Mouse (Mus musculus) limb, embryonic 13.5 days (tissue): Measurements from ENCODE around the gene Pak7. TPM values are rescaled to one million over a fixed set of nuclear protein-coding genes. Genes with fewer than 3 reads are reported as not detected.
"Not testable (repeated sequence)": the region's sequence is repeated elsewhere in the genome, so short reads cannot be mapped to it uniquely, and the experiment has no call there.

ENCODE experiments used
- ATAC-seq: fragments of 200-750 bp; cut with Nextera tagmentation; 2 replicates; pipeline ENCODE4 v1.8.0; 2017; ENCODE audit warnings: low read depth, moderate number of reproducible peaks, moderate TSS enrichment; ENCODE audit not compliant: low FRiP score
- H3K27ac ChIP-seq: fragments of 300-500 bp; sonication (generic); 2 replicates; pipeline ENCODE4 v1.5.1; 2015; ENCODE audit warnings: inconsistent platforms, mild to moderate bottlenecking, moderate library complexity
- H3K27me3 ChIP-seq: fragments of 300-500 bp; sonication (generic); 2 replicates; pipeline ENCODE4 v1.6.1; 2015; ENCODE audit warnings: mild to moderate bottlenecking, inconsistent platforms
- H3K36me3 ChIP-seq: fragments of 300-500 bp; sonication (generic); 2 replicates; pipeline ENCODE4 v1.6.1; 2015; ENCODE audit warnings: inconsistent platforms, mild to moderate bottlenecking, moderate library complexity
- H3K4me1 ChIP-seq: fragments of 300-500 bp; sonication (generic); 2 replicates; pipeline ENCODE4 v1.6.1; 2015; ENCODE audit warnings: inconsistent platforms
- H3K4me2 ChIP-seq: fragments of 300-500 bp; sonication (generic); replicated peaks from 2 replicates; pipeline ENCODE4 v1.6.1; 2015; ENCODE audit warnings: inconsistent platforms, mild to moderate bottlenecking, moderate library complexity
- H3K4me3 ChIP-seq: fragments of 300-500 bp; sonication (generic); 2 replicates; pipeline ENCODE4 v1.5.1; 2015; ENCODE audit warnings: moderate library complexity, mild to moderate bottlenecking, inconsistent platforms
- H3K9ac ChIP-seq: fragments of 300-500 bp; sonication (generic); 2 replicates; pipeline ENCODE4 v1.6.1; 2015; ENCODE audit warnings: mild to moderate bottlenecking, inconsistent platforms
- H3K9me3 ChIP-seq: fragments of 300-500 bp; sonication (generic); 2 replicates; pipeline ENCODE4 v1.6.1; 2016; ENCODE audit warnings: inconsistent platforms
- WGBS: fragments of 180-500 bp; shearing (Covaris S2); methylation state at CpG from one replicate; pipeline ENCODE4 v1.1.7; 2015; 5-methylcytosine and 5-hydroxymethylcytosine counted together
- polyA plus RNA-seq: library from polyadenylated mRNA; unstranded; fragments of >200 nt; fragmentation: Nextera tagmentation; extraction: Ambion mirVana; gene quantifications from 2 replicates; pipeline ENCODE4 v1.2.1, GENCODE M21; 2015

Gene Pak7
- 1.4 and 2.0 TPM in 2 replicates for polyA plus RNA-seq

DNA sequence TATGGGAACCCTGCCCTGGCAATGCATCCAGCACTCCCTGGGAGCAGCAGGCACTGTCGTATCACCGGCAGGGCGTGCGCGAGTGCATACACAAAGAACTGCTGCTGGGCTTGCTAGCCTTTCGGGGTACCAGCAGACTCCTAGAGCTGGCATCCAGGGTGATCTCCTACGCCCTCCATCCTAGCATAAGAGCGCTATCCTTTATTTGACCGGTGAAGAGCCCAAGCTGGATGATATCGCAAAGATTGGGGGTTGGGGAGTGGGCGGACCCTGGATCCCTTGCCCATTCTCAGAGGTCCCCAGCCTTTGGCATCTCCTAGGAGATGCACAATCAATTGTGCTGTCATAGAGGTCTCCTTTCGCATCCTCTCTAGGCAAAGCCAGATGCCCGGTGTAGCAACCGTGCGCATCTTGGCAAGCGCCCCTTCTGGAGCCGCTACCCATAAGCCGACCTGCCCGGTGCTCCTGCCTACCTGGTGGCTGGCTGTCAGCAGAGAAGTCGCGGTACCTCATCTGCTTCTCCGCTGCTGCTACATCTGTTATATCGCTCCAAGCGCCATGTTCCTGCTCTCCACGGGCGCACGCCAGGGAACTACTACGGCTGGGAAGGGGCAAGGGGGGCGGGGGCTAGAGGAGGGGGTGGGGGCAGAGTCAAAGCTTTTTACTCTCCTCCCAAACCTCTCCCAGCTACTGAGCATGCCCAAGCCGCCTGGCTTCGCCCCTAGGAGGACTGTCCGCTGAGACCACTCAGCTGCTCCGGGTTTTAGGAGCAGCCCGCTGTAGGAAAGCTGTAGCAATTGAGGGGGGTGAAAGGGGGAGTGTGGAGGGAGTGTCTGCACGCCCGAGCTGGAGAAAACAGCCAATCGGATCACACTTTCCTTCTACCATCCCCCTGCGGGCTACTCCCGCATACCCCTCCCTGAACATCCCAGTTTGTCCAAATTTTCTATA is at the start of gene Pak7:
TSS of gene Pak7 (minus strand) at position 787 of the 951 bp plus-strand sequence.
- Histone ChIP-seq H3K9ac (peak within 1 kb of the TSS; percentile 72), H3K4me2 (peak within 1 kb of the TSS; percentile 88), H3K27me3 (peaks cover 6% of the 10 kb centered on the region; the same call in 1 of the 2 replicates), H3K4me1 (no peaks in the 10 kb centered on the region; the same call in 1 of the 2 replicates), H3K4me3 (peak within 1 kb of the TSS; percentile 64), H3K36me3 (no peaks in the 10 kb centered on the region), H3K27ac (peak within 1 kb of the TSS; percentile 63; the same call in 1 of the 2 replicates), H3K9me3 (no peaks in the 10 kb centered on the region)
- WGBS = under 1% methylated on average over 39 of the region's 39 CpGs
- peak; percentile 98 for ATAC-seq

DNA sequence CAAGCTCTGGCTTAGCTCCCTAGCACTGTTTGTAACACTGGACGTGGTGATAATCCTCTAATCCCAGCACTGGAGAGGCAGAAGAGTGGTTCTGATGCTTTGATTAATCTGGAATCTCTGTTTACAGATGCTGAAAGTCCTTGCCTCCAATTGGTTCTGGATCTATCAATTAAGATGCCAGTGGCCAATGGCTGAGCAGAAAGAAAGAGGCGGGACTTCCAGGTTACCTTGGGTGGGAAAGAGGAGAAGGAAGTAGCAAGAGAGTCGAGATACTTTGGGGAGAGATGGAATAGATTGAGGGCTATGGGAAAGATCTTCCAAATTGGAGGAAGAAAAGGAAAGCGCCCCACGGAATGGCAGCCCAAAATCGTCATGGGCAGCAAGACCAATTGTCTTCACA is 37.8 kb upstream of the Pak7 start:
- H3K9me3 ChIP-seq = peaks cover 3% of the 10 kb centered on the region; the same call in 1 of the 2 replicates
- no peaks in the 10 kb centered on the region for H3K36me3 ChIP-seq
- WGBS = 78% methylated on average over 6 of the region's 6 CpGs
- no peak overlapping the region for H3K9ac ChIP-seq
- H3K4me2 ChIP-seq = no peak overlapping the region
- no peak overlapping the region for H3K27ac ChIP-seq
- no peak overlapping the region for H3K4me3 ChIP-seq
- H3K27me3 ChIP-seq = no peaks in the 10 kb centered on the region
- ATAC-seq = no peak
- H3K4me1 ChIP-seq = 0 out of 2 replicates have a peak, but pooled peaks cover 3% of the 10 kb centered on the region

DNA sequence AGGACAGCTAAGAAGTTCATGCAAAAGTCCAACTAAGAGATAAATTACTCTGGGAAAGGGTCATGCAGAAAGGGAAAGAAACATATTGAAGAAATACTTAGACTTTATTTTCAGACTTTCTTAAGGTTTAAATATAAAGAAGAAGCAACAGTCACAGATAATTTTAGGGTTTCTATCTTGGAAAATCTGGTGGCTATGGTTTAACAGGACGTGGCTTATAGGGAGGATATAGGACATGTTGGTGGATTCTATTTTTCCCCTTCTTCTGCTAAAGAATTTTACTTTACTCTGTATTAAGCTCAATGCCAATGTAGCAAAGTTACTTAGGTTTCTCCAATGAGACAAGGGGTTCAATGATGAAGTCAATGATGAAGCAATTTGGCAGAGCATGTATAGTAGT is 31.8 kb upstream of the Pak7 start:
- Histone ChIP-seq H3K27me3 (no peaks in the 10 kb centered on the region), H3K27ac (no peak overlapping the region), H3K4me3 (no peak overlapping the region), H3K36me3 (no peaks in the 10 kb centered on the region), H3K9ac (no peak overlapping the region), H3K9me3 (no peaks in the 10 kb centered on the region), H3K4me1 (no peaks in the 10 kb centered on the region), H3K4me2 (no peak overlapping the region)
- WGBS = 70% methylated on average over 1 of the region's 1 CpGs
- no peak for ATAC-seq

DNA sequence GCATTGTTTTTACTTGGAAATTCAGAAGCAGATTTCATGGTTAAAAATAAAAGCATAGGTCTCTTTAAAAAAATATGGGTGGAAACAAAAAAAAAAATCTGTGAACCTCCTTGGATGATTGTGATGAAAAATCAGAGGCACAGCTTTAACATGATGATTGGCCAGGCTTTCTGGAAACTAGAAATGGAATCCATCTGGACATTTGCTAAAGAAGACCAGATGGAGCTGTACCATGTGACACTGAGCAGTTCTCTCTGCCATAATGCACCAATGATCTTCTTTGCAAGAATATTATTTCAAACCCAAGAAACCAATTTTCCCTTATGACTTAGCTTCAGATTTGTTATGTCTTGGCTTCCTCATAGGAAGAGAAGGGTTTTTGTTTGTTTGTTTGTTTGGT is 28.6 kb upstream of the Pak7 start:
- Histone ChIP-seq H3K27ac (no peak overlapping the region), H3K27me3 (no peaks in the 10 kb centered on the region), H3K9ac (no peak overlapping the region), H3K4me2 (no peak overlapping the region), H3K36me3 (no peaks in the 10 kb centered on the region), H3K4me3 (no peak overlapping the region), H3K9me3 (no peaks in the 10 kb centered on the region), H3K4me1 (no peaks in the 10 kb centered on the region)
- no peak for ATAC-seq

DNA sequence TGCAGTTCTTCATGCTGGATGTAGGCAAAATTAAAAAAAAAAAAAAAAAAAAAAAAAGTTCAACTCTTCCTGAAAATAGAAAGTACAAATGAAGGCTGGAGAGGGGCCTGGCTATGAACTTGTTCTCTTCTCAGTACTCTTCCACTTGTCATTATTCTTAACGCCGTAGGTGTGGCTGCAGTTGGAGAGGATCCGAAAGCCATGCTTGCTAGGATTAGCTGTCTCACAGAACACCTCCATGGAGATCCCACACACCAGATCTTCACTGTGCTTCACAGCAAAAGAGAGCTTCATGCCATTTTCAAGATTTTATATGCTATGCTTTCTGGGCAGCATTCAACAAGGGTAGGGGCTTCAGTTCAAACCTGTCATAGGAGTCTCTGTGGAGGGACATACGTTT is 14.8 kb upstream of the Pak7 start:
- Histone ChIP-seq H3K9ac (no peak overlapping the region), H3K4me1 (no peaks in the 10 kb centered on the region)
- 81% methylated on average over 4 of the region's 4 CpGs for WGBS

DNA sequence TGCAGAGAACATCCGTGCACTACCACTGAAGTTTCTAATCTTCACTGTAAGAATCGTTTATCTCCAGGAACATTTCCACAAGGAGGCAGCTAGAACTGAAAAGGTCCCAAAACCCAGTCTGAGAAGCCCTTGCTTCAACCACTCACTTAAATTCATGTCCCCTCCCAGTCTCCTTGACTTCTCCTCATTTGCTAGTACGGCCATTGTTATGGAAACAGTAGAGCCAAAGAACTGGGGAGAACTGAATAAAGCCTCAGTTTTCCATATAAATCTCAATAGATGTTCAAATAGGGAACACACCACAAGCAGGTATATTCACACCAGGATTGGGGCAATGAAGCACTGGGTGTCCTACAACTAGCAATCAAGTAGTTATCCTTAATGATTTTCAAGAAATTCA is 12.4 kb downstream of the Pak7 start:
- Histone ChIP-seq H3K4me2 (no peak overlapping the region), H3K4me3 (no peak overlapping the region), H3K27ac (no peak overlapping the region), H3K27me3 (no peaks in the 10 kb centered on the region), H3K4me1 (no peaks in the 10 kb centered on the region), H3K36me3 (no peaks in the 10 kb centered on the region), H3K9me3 (no peaks in the 10 kb centered on the region), H3K9ac (no peak overlapping the region)
- ATAC-seq = no peak
- 62% methylated on average over 3 of the region's 3 CpGs for WGBS

More for the DNA sequence above, 14.8 kb upstream of the Pak7 start:
- Histone ChIP-seq H3K36me3 (no peaks in the 10 kb centered on the region), H3K4me3 (no peak overlapping the region), H3K27me3 (no peaks in the 10 kb centered on the region), H3K27ac (no peak overlapping the region), H3K4me2 (no peak overlapping the region), H3K9me3 (no peaks in the 10 kb centered on the region)
- no peak for ATAC-seq

DNA sequence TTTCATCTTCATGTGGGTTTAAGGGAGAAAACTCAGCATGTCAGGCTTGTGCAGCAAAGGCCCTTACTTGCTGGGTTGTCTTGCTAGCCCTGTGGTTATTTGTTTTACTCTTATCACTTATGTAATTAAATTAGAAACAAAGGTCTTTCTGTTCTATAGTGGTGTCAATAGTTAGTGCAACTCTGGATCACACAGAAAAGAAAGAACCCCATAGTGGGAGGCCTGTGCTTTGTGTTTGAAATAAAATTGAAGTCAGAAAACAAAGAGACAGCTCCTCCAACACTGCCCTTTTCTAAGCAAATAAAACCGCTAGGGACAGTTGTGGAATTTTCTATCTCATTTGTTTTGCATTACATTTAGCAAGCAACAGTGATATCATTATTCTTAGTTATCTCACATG is 15.4 kb downstream of the Pak7 start:
- 89% methylated on average over 1 of the region's 1 CpGs for WGBS
- ATAC-seq = no peak
- Histone ChIP-seq H3K4me1 (no peaks in the 10 kb centered on the region), H3K4me3 (no peak overlapping the region), H3K27me3 (no peaks in the 10 kb centered on the region), H3K9me3 (no peaks in the 10 kb centered on the region), H3K27ac (no peak overlapping the region), H3K9ac (no peak overlapping the region), H3K4me2 (no peak overlapping the region), H3K36me3 (no peaks in the 10 kb centered on the region)

DNA sequence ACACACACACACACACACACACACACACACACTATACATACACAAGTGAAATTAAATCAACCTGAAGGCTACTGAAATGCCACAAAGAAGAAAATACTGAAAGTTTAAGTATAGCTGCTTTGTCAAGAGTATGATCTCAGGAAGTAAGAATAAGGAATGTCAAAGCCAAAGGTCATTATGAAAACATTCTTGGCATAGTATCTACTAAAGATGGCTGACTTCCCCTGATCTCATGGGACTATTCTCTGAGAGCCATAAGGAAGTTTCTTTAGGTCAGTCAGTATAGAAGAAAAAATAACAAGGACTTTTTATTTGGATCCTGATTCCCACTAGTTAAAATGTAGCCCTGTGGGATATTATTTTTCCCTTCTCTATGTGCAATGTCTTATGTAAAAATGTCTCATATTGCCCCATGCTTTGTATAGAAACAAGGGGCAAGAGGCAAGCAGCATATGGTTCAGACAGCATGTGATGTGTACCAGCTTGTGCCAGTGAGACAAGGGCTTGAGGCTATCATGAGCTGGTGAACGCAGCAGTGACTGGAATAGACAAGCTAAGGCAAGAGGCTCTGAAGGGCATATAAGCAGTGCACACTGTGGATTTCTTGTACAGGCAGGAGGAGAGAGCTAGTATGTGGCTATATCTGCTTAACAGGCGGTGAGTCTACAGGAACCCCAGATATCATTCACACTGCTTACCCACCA is 36.2 kb downstream of the Pak7 start:
- WGBS = 71% methylated on average over 2 of the region's 2 CpGs
- H3K4me3 ChIP-seq = no peak overlapping the region
- H3K36me3 ChIP-seq = no peaks in the 10 kb centered on the region
- no peak overlapping the region for H3K9ac ChIP-seq
- no peaks in the 10 kb centered on the region for H3K27me3 ChIP-seq
- no peak overlapping the region for H3K4me2 ChIP-seq
- ATAC-seq = no peak
- no peaks in the 10 kb centered on the region for H3K4me1 ChIP-seq
- H3K27ac ChIP-seq = no peak overlapping the region
- no peaks in the 10 kb centered on the region for H3K9me3 ChIP-seq

DNA sequence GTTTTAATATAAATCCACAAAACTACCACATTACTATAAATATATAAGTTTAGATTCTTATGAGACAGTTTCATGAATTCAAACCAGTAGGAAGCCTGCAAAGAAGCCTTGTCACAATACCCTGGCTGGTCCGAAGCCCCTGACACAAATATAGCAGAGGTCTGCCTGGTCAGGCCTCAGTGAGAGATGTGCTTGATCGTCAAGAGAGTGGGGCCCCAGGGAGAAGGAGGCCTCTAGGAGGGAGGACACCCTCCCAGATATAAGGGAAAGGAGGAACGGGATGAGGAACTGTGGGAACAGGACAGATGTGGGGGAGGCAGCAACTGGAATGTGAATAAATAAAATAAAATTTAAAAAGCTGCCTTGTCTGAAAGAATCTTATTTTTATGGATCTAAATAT is 37.3 kb downstream of the Pak7 start:
- no peak overlapping the region for H3K9ac ChIP-seq
- no peak overlapping the region for H3K4me2 ChIP-seq
- ATAC-seq = no peak
- no peak overlapping the region for H3K27ac ChIP-seq
- H3K4me3 ChIP-seq = no peak overlapping the region
- H3K27me3 ChIP-seq = no peaks in the 10 kb centered on the region
- WGBS = 69% methylated on average over 3 of the region's 3 CpGs
- no peaks in the 10 kb centered on the region for H3K9me3 ChIP-seq
- H3K36me3 ChIP-seq = no peaks in the 10 kb centered on the region
- H3K4me1 ChIP-seq = no peaks in the 10 kb centered on the region

DNA sequence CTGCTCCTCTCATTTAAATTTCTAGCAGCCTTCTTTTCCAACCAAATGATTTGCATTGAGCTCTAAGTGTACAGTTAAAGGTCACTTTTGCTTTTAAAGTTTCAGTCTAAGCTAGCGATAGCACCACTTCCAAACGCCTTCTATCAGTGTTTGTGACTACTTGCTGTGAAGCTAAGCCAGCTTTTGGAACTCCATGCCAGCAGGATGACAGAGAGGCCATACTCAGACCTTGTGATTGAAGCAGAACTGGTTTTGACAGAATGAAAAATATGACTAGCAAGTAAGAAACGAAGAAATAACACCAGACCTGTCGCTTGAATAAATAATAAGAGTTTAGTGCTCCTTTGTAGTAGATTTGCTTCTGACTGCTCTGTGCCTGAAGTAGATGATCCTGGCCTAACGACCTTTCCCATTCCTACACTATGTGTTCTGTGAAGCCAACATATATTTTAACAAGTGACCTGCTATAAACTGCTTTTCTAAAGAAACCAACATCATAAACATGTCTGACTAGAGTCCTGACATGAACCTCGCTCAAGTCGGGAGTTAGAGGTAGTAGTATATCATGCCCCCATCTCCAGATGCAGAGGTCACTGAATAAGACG is 38.0 kb downstream of the Pak7 start:
- WGBS = 55% methylated on average over 8 of the region's 8 CpGs
- ATAC-seq = no peak
- no peak overlapping the region for H3K9ac ChIP-seq
- H3K27ac ChIP-seq = no peak overlapping the region
- H3K36me3 ChIP-seq = no peaks in the 10 kb centered on the region
- no peaks in the 10 kb centered on the region for H3K27me3 ChIP-seq
- H3K4me3 ChIP-seq = no peak overlapping the region
- no peak overlapping the region for H3K4me2 ChIP-seq
- no peaks in the 10 kb centered on the region for H3K4me1 ChIP-seq
- H3K9me3 ChIP-seq = no peaks in the 10 kb centered on the region

DNA sequence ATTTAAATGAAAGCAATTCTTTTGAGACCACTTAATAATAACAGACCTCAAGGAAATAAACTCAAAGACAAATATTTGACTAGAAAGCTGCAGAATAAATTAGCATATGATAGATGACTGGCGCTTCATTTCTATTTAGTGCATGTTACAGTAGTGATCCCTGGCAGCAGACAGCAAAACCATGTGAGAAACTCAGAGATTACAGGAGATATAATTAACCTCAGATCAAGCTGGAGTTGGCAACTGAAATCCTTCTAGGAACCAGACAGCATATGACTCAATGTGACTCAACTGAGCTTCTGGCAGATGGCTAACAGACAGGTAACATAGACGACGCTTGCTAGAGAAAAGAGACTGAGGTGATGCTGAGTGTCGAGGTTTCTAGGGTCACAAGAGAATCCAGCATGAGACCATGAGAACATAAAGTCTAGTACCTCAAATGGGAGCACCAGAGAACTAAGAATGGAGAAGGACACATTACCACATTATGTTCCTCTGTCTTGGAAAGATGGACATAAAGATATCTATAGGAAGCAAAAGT is 43.5 kb downstream of the Pak7 start:
- not testable (repeated sequence) for ATAC-seq, H3K4me3 ChIP-seq, H3K9me3 ChIP-seq, H3K27ac ChIP-seq, H3K4me2 ChIP-seq, H3K9ac ChIP-seq, H3K4me1 ChIP-seq, H3K27me3 ChIP-seq, H3K36me3 ChIP-seq
- WGBS = 88% methylated on average over 4 of the region's 4 CpGs

DNA sequence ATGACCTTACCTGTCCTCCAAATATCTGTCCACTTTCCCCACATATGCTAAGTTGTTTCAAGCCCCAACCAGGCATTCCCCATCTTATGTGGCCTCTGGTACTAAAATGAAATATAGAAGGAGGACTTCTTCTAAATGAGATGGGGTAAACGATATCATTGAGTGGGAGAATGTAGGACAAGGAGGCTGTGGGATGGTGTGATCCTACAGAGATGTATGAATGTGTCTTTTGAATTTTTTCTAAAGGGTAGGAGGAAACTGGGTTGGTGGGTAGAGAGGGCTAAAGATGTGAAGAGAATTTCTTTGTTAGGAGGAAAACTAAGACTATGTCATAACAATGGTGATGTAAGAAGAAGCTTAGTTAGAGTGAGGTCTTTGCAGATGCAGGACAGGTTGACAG is 57.8 kb downstream of the Pak7 start:
- no peaks in the 10 kb centered on the region for H3K9me3 ChIP-seq
- no peak overlapping the region for H3K9ac ChIP-seq
- H3K27ac ChIP-seq = no peak overlapping the region
- WGBS = 78% methylated on average over 1 of the region's 1 CpGs
- no peaks in the 10 kb centered on the region for H3K36me3 ChIP-seq
- no peaks in the 10 kb centered on the region for H3K27me3 ChIP-seq
- H3K4me3 ChIP-seq = no peak overlapping the region
- H3K4me1 ChIP-seq = no peaks in the 10 kb centered on the region
- H3K4me2 ChIP-seq = no peak overlapping the region
- ATAC-seq = no peak
